Mouse (Mus musculus) liver, embryonic 16.5 days (tissue): ENCODE data around the gene Gm10272. TPM values are rescaled to one million over a fixed set of nuclear protein-coding genes. Genes with fewer than 3 reads are reported as not detected.
"Not testable (repeated sequence)": the region's sequence is repeated elsewhere in the genome, so short reads cannot be mapped to it uniquely, and the experiment has no call there.

Experiments used
- ATAC-seq: fragments of 200-750 bp; cut with Nextera tagmentation; 2 replicates; pipeline ENCODE4 v1.8.0; 2017; ENCODE audit warnings: low read depth, mild to moderate bottlenecking, moderate number of reproducible peaks, moderate library complexity
- H3K27ac ChIP-seq: fragments of 300-500 bp; sonication (generic); 2 replicates; pipeline ENCODE4 v1.5.1; 2014; ENCODE audit warnings: mild to moderate bottlenecking, low read length
- H3K27me3 ChIP-seq: fragments of 300-500 bp; sonication (generic); 2 replicates; pipeline ENCODE4 v1.6.1; 2014; ENCODE audit warnings: low read depth, low read length, mixed read lengths; ENCODE audit not compliant: control insufficient read depth, insufficient read depth
- H3K36me3 ChIP-seq: fragments of 300-500 bp; sonication (generic); 2 replicates; pipeline ENCODE4 v1.6.1; 2014; ENCODE audit warnings: mild to moderate bottlenecking; ENCODE audit not compliant: control insufficient read depth, insufficient read depth
- H3K4me1 ChIP-seq: fragments of 300-500 bp; sonication (generic); 2 replicates; pipeline ENCODE4 v1.6.1; 2014; ENCODE audit warnings: low read depth, low read length, mixed read lengths; ENCODE audit not compliant: control insufficient read depth
- H3K4me2 ChIP-seq: fragments of 300-500 bp; sonication (generic); 2 replicates; pipeline ENCODE4 v1.6.1; 2014; ENCODE audit warnings: low read depth, low read length, mixed read lengths
- H3K4me3 ChIP-seq: fragments of 300-500 bp; sonication (generic); 2 replicates; pipeline ENCODE4 v1.5.1; 2014; ENCODE audit warnings: low read depth, mild to moderate bottlenecking, low read length
- H3K9ac ChIP-seq: fragments of 300-500 bp; sonication (generic); 2 replicates; pipeline ENCODE4 v1.6.1; 2014; ENCODE audit warnings: low read depth, low read length
- H3K9me3 ChIP-seq: fragments of 300-500 bp; sonication (generic); replicated peaks from 2 replicates; pipeline ENCODE4 v1.6.1; 2016; ENCODE audit warnings: low read length; ENCODE audit not compliant: control insufficient read depth
- WGBS: fragments of 180-500 bp; shearing (Covaris S2); extraction: QIAGEN DNeasy Blood & Tissue Kit; methylation state at CpG from one replicate; pipeline ENCODE4 v1.1.7; 2014; ENCODE audit not compliant: insufficient replicate concordance; 5-methylcytosine and 5-hydroxymethylcytosine counted together
- polyA plus RNA-seq: library from polyadenylated mRNA; unstranded; fragments of >200 nt; fragmentation: Nextera tagmentation; extraction: Ambion mirVana; gene quantifications from 2 replicates; pipeline ENCODE4 v1.2.1, GENCODE M21; 2015

Gm10272 gene
- polyA plus RNA-seq, 1 experiment from 2014 or later: not detected

DNA sequence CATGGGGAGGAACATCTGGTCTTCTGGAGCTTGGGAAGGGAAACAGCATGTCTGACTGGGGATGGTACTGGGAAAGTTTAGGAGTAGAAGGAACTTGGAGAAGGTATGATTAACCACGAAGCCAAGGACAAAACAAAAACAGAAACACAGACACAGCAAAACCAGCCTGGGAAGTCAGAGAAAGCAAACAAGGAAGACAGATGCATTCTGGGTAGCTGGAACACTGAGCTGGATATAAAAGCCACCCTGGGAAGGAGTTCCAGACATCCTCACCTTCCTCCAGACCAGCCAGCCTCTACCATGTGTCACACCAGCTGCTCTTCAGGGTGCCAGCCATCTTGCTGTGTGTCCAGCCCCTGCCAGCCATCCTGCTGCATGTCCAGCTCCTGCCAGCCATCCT, 9.1 kb downstream of the Gm10272 start, which contains the start of gene Gm10142:
Gene Gm10142 (plus strand): TSS at position 301 of the 400 bp plus-strand sequence.
- no peak for ATAC-seq
- no peak within 1 kb of the TSS for H3K4me2 ChIP-seq
- H3K4me3 ChIP-seq: no peak within 1 kb of the TSS
- no peaks in the 10 kb centered on the region for H3K27me3 ChIP-seq
- no peaks in the 10 kb centered on the region for H3K36me3 ChIP-seq
- H3K9me3 ChIP-seq: no peaks in the 10 kb centered on the region
- WGBS: 50% methylated on average over 1 of the region's 1 CpGs
- no peak within 1 kb of the TSS for H3K9ac ChIP-seq
- H3K27ac ChIP-seq: no peak within 1 kb of the TSS
- H3K4me1 ChIP-seq: no peaks in the 10 kb centered on the region

DNA sequence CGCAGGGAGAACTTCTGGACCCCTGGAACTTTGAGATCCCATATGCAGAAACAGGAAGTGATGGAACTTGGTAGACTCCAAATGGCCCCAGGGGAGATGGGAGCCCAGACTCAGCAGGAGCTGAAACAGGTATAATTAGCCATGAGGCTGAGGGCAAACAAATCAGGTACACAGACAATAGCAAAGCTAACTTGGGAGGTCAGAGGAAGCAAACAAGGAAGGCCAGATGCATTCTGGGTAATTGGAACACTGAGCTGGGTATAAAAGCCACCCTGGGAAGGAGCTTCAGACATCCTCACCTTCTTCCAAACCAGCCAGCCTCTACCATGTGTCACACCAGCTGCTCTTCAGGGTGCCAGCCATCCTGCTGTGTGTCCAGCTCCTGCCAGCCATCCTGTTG, 13.9 kb downstream of the Gm10272 start, which contains the start of gene Krtap12-1:
Gene Krtap12-1 (plus strand): TSS at position 301 of the 400 bp plus-strand sequence.
- not testable (repeated sequence) for H3K27me3 ChIP-seq, H3K27ac ChIP-seq
- 75% methylated on average over 1 of the region's 1 CpGs for WGBS

DNA sequence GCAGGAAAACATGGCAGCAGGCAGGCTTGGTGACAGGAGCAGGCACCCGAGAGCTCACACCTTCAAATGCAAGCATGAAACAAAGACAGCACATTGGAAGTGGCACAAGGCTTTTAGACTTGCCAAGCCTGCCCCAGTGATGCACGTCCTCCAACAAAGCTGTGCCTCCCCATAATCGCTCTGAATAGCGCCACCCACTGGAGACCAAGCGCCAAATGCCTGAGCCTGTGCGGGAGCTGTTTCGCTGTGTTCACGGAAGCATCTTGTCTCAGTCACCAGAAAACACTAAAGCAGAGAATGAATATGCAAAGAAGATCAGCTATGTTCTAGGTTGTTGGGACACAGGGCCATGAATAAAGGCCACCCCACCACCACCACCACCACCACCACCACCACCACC, 18.4 kb downstream of the Gm10272 start:
- Histone ChIP-seq H3K27ac (no peak overlapping the region), H3K9me3 (no peaks in the 10 kb centered on the region), H3K4me1 (no peaks in the 10 kb centered on the region), H3K9ac (no peak overlapping the region), H3K4me2 (no peak overlapping the region), H3K4me3 (no peak overlapping the region), H3K27me3 (no peaks in the 10 kb centered on the region), H3K36me3 (no peaks in the 10 kb centered on the region)
- 63% methylated on average over 8 of the region's 8 CpGs for WGBS
- no peak for ATAC-seq

More for the DNA sequence above, 13.9 kb downstream of the Gm10272 start, which contains the start of gene Krtap12-1:
- not testable (repeated sequence) for H3K36me3 ChIP-seq, H3K9me3 ChIP-seq, H3K4me1 ChIP-seq, ATAC-seq, H3K4me2 ChIP-seq, H3K9ac ChIP-seq, H3K4me3 ChIP-seq

DNA sequence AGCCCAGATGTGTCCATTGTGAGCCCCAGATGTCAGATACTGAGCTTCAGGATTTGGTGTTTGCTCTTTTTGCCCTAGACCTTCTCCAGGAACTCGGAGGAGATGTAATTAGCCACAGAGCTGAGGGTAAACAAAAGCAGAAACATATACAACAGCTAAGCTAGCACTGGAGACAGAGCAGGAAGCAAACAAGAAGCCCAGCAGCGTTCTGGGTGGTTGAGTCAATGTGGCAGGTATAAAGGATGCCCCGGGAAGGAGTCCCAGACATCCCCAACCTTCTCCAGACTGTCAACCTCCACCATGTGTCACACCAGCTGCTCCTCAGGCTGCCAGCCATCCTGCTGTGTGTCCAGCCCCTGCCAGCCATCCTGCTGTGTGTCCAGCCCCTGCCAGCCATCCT, 19.8 kb downstream of the Gm10272 start, which contains the start of gene Gm10100:
Gene Gm10100 (plus strand): TSS at position 301 of the 400 bp plus-strand sequence.
- Histone ChIP-seq H3K27ac (no peak within 1 kb of the TSS), H3K4me1 (no peaks in the 10 kb centered on the region), H3K9ac (no peak within 1 kb of the TSS), H3K27me3 (no peaks in the 10 kb centered on the region), H3K36me3 (no peaks in the 10 kb centered on the region), H3K4me2 (no peak within 1 kb of the TSS), H3K9me3 (no peaks in the 10 kb centered on the region), H3K4me3 (no peak within 1 kb of the TSS)
- no peak for ATAC-seq
- WGBS: 24% methylated on average over 3 of the region's 3 CpGs

DNA sequence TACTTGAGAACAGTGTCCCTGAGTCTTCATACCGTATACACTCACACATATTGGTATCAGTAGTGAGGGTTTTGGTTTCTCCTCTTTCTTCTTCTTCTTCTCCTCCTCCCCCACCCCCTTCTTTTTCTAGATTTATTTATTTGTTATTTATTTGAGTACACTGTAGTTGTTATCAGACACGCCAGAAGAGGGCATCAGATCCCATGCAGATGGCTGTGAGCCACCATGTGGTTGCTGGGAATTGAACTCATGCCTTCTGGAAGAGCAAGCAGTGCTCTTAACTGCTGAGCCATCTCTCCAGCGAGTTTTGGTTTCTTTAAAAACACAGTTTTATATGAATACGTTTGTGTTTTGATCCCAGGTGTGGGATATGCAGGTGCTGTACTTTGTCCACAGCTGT, 21.9 kb downstream of the Gm10272 start:
- Histone ChIP-seq H3K4me2 (no peak overlapping the region), H3K36me3 (no peaks in the 10 kb centered on the region), H3K9ac (no peak overlapping the region), H3K4me1 (no peaks in the 10 kb centered on the region), H3K9me3 (no peaks in the 10 kb centered on the region), H3K4me3 (no peak overlapping the region), H3K27ac (no peak overlapping the region), H3K27me3 (no peaks in the 10 kb centered on the region)
- WGBS: 48% methylated on average over 4 of the region's 4 CpGs
- ATAC-seq: no peak

DNA sequence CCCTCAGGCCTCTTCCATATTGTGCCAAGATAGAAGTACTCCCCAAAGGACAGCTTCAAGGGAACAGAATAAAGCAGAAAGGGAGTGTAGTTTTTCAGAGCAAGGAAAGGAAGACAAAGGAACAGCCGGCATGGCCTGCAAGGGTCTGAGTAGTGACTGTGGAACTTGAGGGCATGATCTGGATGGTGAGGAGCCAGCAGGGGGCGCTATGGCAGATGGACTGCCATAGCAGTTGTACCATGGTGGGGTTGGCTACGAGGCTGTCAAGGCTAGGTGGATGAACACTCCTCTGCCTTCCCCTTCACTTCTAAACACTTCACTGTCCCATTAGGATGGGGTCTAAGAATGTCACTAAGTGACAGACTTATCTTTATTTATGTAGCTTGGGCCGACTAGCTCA, 22.8 kb downstream of the Gm10272 start:
- Histone ChIP-seq H3K36me3 (no peaks in the 10 kb centered on the region), H3K9ac (no peak overlapping the region), H3K27me3 (no peaks in the 10 kb centered on the region), H3K4me2 (no peak overlapping the region), H3K27ac (no peak overlapping the region), H3K4me1 (no peaks in the 10 kb centered on the region), H3K4me3 (no peak overlapping the region), H3K9me3 (no peaks in the 10 kb centered on the region)
- 43% methylated on average over 4 of the region's 4 CpGs for WGBS
- ATAC-seq: no peak

DNA sequence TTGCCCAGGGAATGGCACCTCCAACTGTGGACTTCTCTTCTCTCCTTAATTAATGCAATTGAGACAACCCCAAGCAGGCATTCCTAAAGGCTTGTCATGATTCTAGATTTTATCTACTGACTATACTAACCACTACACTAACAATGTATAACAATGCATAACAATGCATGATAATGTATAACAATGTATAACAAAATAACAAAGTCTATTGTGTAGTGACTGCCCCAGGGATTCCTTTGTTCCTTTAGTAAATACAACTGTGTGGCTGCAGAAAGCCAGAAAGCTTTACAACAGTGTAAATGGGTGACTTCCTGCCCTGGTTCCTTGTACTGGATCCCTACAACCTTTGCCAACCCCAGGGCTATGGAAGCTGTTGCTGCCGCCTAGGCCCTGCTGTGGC, 29.5 kb downstream of the Gm10272 start:
- Histone ChIP-seq H3K4me1 (no peaks in the 10 kb centered on the region), H3K9ac (no peak overlapping the region), H3K36me3 (no peaks in the 10 kb centered on the region), H3K9me3 (no peaks in the 10 kb centered on the region), H3K27me3 (no peaks in the 10 kb centered on the region), H3K4me3 (no peak overlapping the region), H3K4me2 (no peak overlapping the region), H3K27ac (no peak overlapping the region)
- 70% methylated on average over 1 of the region's 1 CpGs for WGBS
- ATAC-seq: no peak

DNA sequence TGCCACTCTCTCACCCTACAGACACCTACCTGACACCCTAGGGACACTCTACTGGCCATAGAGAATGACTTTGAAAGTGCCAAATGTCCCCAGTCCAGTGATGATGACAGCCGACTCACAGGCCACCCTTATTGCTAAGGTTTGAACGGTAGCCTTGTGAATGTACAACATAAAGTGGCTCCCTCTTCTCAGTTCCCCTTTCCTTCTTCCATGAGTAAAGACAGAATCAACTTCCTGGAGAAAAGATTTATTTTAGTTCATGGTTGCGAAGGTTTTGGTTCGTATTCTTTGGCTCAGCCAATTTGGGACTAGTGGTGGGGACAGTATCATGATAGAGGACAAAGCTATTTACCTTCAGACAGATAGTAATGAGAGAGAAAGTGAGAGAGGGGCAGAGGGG, 32.5 kb downstream of the Gm10272 start:
- Histone ChIP-seq H3K4me3 (no peak overlapping the region), H3K27me3 (no peaks in the 10 kb centered on the region), H3K4me2 (no peak overlapping the region), H3K36me3 (no peaks in the 10 kb centered on the region), H3K4me1 (no peaks in the 10 kb centered on the region), H3K9me3 (no peaks in the 10 kb centered on the region), H3K9ac (no peak overlapping the region), H3K27ac (no peak overlapping the region)
- WGBS: 49% methylated on average over 4 of the region's 4 CpGs
- no peak for ATAC-seq

DNA sequence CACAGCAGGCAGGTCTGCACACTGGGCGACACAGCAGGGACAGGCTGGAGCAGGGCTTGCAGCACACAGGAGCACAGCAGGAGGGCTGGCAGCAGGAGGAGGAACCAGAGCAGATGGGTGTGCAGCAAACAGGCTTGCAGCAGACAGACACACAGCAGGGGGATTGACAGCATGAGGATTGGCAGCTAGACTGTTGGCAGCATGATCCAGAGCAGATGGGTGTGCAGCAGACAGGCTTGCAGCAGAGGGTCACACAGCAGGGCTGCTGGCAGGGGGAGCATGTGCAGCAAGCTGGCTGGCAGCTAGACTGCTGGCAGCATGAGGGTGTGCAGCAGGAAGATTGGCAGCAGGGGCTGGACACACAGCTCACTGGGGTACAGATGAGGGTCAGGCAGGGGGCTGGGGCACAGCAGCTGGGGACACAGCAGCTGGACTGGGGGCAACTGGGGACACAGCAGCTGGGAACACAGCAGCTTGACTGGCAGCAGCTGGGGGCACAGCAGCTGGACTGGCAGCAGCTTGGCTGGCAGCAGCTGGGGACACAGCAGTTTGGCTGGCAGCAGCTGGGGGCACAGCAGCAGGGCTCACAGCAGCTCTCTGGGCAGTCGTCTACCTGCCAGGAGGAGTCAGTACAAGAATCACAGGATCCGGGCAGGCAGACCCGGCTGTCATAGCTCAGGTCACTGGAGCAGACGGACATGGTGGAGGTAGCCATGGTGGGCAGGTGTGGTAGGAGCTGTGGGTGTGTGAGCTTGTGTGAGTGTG, 35.7 kb downstream of the Gm10272 start, which contains the start of gene Gm18596:
Gene Gm18596 (minus strand): TSS at position 715 of the 765 bp plus-strand sequence.
- H3K4me3 ChIP-seq, H3K9ac ChIP-seq, H3K9me3 ChIP-seq, H3K27ac ChIP-seq, H3K4me2 ChIP-seq, H3K27me3 ChIP-seq, H3K4me1 ChIP-seq, H3K36me3 ChIP-seq, ATAC-seq: not testable (repeated sequence)
- 47% methylated on average over 4 of the region's 5 CpGs for WGBS
